Comparison of ENCODE assay signal across 8 mouse cellular contexts in genomic region chr19:47731071-47731881, GRCm38 (mm10). TPM values are rescaled to one million over a fixed set of nuclear protein-coding genes. Genes with fewer than 3 reads are reported as not detected.
DNase-seq lines count a peak whose midpoint lies in the region; ATAC-seq lines count a peak whose summit lies in the region.

Gene Sfr1 (plus strand): TSS chr19:47731682.

- DNase-seq in Muller cell, postnatal 12 days (ENCODE audit: inconsistent ontology term): peak; percentile 100
- DNase-seq in cerebellum, adult 9-11 months: peak; percentile 99
- DNase-seq in frontal cortex, adult 2 months (ENCODE audit: extremely low spot score in 1 of 2, low spot score in 1 of 2): peak; percentile 96 to 99
- DNase-seq in hindbrain, embryonic 11.5 days (ENCODE audit: low spot score): peak; percentile 99
- DNase-seq in layer of hippocampus, postnatal 10 days (ENCODE audit: low spot score in 2 of 2): peak; percentile 98 to 99
- peak; percentile 99 for DNase-seq in lung, postnatal 10 days
- DNase-seq in ovary, postnatal 36 days (ENCODE audit: low spot score): peak; percentile 100
- DNase-seq in thymus, postnatal 25 days: peak; percentile 99

- peak within 1 kb of the TSS; percentile 91 for H3K27ac ChIP-seq in hindbrain, embryonic 11.5 days (ENCODE audit: low read depth, low read length)

- 0 out of 2 replicates have a peak, but pooled peaks cover 2% of the 10 kb centered on the region for H3K4me1 ChIP-seq in hindbrain, embryonic 11.5 days (replicated peaks; ENCODE audit: control insufficient read depth, insufficient read depth, low read length)

- no peaks in the 10 kb centered on the region for H3K9me3 ChIP-seq in hindbrain, embryonic 11.5 days (ENCODE audit: control insufficient read depth, low read length)

- peak within 1 kb of the TSS; percentile 81 for H3K4me2 ChIP-seq in hindbrain, embryonic 11.5 days (replicated peaks; ENCODE audit: low read depth, low read length)

- peak within 1 kb of the TSS; percentile 74 for H3K4me3 ChIP-seq in hindbrain, embryonic 11.5 days (ENCODE audit: low read depth, low read length)

- peak within 1 kb of the TSS; percentile 70 for H3K9ac ChIP-seq in hindbrain, embryonic 11.5 days (ENCODE audit: low read depth, low read length)

- H3K27me3 ChIP-seq in hindbrain, embryonic 11.5 days (ENCODE audit: control insufficient read depth, insufficient read depth, low read length): no peaks in the 10 kb centered on the region

- ATAC-seq in hindbrain, embryonic 11.5 days (ENCODE audit: low FRiP score): peak; percentile 98

- peaks cover 7% of the 10 kb centered on the region; the same call in 1 of the 2 replicates for H3K36me3 ChIP-seq in hindbrain, embryonic 11.5 days (ENCODE audit: control insufficient read depth, insufficient read depth, low read length)

- under 1% methylated on average over 66 of the region's 72 CpGs for WGBS in hindbrain, embryonic 11.5 days

RNA-seq across cellular contexts. Expression of gene Sfr1, which starts in this region (rescaled TPM):
- 82.0 and 88.7 TPM in 2 replicates for polyA plus RNA-seq in frontal cortex, adult 2 months (2012; rRNA removed)
- 295 and 320 TPM in 2 replicates for polyA plus RNA-seq in hindbrain, embryonic 11.5 days (2014; fragmentation: Nextera tagmentation; extraction: Ambion mirVana)
- 100 to 1,000 TPM; 102 to 115 TPM for total RNA-seq in layer of hippocampus, postnatal 10 days (2021)

Comparison
In these comparisons a context has a peak if more than half of its experiments do, and no peak if none do; other contexts are left out.
1. Peak in every context shown above with its lines: DNase-seq, ATAC-seq, H3K4me3 ChIP-seq and H3K27ac ChIP-seq.